Mouse (Mus musculus): Measurements from ENCODE around the gene Nkx6-2. TPM values are rescaled to one million over a fixed set of nuclear protein-coding genes. Genes with fewer than 3 reads are reported as not detected.

Nkx6-2 gene
- total RNA-seq, 2 experiments from 2014 or later: 1.5 to 4.7 TPM

DNA sequence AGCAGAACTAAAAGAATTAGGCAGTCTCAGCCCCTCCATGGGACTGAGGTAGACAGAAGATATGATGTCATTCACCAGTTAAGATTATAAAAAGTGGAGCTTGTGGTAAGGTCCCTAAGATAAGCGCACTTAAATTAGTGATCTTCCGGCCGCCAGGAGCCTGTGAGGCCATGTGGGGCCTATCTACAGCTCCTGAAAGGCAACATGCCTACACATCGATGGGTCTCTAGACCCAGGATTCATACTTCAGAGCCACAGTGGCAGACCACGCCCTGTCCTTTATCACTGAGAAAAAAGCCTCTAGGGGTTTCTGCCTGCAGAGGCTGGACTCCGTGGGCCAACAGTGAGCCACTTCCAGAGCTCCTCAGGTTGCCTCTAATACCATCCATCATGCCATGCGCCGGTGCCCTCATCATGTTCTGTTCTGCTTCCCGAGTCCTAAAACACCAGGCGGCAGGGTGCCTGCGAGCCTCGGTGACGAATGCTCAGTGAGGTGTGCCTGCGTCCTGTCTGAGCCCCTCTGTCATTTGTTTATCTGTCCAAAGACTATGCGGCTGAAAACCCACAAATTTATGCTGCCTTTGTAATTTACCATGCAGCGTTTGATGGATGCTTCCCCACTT is 6.4 kb downstream of the Nkx6-2 start:
- DNase-seq (ENCODE audit: low spot score in 2 of 2): no peak
- intact Hi-C loops (cut with DNase I): no loop called here

DNA sequence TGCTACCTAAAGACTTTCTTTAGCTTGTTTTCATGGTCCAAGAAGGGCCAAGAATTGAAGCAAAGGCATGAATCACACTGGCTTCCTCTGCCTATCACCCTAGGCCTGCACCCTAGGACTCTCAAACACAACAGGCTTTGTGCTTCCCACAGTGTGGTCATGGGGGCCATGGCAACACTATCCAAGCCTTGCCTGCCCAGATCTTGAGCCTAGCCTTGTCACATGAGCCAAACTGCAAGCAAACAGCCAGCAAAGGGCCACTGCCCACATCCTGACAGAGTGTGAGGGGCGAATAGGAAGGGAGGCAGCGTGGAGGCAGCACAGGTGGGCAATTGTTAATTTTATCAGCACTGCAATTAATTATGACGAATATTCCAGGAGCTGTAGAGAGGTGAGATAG is 9.9 kb downstream of the Nkx6-2 start:
- intact Hi-C loops (cut with DNase I): no loop called here
- DNase-seq (ENCODE audit: low spot score in 2 of 2): no peak

DNA sequence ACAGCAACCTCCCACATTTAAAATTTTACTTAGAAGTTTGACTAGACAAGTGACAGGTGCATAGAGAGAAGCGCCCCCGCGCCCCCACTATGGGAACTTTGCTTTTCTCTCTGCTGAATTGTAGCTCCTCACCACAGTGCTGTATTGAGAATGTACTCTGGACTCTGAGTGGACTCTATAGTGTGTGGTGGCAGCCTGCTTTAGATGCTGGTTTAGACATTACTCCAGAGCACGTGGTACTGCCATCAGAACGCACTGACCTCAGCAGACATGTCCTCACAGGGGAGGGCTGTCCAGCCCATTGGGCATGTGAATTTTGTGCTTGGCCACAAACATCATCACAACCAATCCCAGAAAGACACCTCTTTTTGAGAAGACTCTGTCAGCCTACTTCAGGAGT is 11.8 kb downstream of the Nkx6-2 start:
- DNase-seq (ENCODE audit: low spot score in 2 of 2): no peak
- intact Hi-C loops (cut with DNase I): no loop called here

DNA sequence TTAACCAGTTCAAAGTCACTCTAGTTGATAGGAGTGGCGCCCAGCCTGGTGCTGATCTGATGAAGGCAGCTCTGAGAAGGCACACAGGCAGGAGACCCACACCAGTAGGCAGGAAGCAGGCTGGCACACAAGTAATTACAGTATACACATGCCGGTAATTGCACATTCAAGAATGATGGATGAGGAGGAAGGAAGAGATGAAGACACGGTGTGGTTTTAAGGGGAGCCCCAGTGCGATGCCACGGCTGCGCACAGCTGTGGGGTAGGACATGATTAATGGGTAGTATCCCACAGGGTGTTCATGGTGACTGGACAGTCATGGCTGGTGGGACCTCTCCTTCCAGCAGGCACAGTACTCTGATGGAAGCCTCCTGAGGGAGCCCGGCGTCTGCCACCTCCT is 16.1 kb downstream of the Nkx6-2 start:
- intact Hi-C loops (cut with DNase I): no loop called here
- DNase-seq (ENCODE audit: low spot score in 2 of 2): no peak

DNA sequence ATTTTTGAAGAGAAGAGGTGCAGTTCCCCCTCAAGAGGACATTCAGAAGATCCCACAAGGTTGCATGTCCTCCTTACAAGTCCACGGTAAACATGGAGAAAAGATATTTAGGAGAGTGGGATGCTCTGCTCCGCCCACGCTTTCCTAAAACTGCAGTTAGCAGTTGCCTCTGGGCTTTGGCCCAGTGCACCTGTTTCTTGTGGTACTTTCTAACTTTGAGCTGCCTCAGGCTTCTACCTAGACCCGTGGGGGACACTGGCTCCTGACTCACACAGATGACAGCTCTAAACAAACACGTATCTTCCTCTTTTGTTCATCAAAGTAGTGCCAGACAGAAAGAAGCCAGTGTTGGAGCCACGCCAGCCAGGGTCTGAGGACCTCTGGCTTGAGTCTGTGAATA is 16.6 kb downstream of the Nkx6-2 start:
- DNase-seq (ENCODE audit: low spot score in 2 of 2): no peak
- intact Hi-C loops (cut with DNase I): no loop called here

DNA sequence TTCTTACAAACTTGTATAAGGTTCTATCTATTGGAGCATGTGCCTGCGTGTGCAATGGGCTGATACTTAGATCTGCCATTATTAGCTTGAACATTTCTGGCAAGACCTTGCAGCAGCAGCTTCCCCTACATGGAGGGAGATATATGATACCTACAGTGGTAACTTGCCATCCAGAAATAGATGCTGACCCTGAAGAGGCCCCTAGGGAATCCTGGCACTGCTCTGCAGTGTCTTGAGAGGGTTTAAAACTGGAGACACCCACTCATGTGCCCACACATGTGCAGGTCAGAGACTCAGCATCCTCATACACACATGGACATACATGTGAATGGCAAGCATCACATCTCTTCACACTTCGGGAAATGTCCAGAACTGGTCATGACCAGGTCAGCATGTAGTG is 18.4 kb downstream of the Nkx6-2 start:
- no peak for DNase-seq (ENCODE audit: low spot score in 2 of 2)
- intact Hi-C loops (cut with DNase I): no loop called here

DNA sequence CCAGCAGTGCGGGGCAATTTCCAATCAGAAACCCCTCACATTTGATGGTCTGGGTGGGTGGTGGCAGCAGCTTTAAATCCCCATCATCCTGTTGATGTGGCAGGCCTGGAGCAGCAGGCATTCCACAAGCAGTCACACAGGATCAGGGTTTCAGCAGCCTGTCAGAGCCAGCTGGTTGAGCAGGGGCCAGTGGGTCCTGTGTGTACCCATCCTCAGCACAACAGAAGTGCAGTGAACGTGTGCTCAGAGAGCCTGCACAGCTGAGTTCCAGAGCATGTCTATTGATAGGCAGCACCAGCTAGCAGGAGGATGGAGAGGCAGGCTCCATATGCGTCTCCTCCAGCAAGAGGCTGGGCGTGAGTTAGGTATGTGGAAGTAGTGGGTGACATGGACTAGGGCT is 19.2 kb downstream of the Nkx6-2 start:
- intact Hi-C loops (cut with DNase I): no loop called here
- no peak for DNase-seq (ENCODE audit: low spot score in 2 of 2)

DNA sequence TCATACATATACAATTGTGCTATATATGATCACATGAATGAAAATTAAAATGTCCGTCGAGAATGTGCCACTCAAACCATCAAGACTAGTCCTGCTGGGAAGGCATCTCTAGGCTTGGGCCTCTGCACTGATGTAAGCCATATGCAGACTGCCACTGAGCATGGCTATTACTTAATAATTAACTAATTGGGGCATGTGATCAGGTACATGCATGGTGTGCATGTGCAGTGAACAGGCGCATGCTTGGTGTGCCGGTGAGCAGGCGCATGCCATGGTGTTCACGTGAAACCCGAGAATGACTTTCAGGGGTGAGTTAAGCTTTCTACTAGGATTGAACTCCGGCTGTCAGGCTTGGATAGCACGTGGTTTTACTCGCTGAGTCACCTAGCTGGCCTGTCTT is 22.9 kb downstream of the Nkx6-2 start:
- DNase-seq (ENCODE audit: low spot score in 2 of 2): no peak
- intact Hi-C loops (cut with DNase I): no loop called here

DNA sequence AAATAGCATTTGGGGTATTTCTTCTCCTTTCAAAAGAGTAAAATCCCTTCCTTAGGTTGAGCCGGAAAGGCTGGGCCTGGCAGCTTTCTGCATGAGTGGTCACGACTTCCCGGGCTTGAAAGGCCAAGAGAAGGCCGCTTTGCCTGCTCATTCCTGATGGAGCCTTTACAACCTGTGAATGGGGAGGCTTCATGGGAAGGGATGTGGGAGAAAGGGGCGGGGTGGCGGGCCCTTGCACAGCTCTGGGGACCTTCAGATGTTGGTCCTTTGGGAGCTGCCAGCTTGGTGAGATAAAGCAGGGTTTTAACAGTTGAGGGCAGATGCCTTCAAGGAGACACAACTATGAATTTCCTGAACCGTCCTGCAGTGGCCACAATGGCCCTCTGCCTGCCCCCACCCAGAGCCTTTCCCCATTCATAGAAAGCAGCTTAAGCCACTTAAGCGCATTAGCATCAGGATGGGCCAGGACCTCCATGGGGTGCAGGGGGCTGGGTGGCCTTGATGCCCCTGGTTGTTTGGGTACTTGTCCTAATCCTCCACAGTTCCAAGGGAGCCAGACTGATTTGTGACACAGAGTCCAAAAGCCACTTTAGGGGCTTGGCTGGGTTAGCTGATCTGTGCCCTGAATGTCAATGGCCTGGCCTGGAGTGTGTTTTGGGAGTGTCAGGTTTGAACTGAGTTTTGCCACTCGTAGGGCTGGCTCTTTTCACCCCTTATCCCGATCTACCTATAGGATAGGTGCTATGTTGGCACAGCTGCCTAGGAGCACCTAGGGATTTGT is 25.7 kb downstream of the Nkx6-2 start:
- intact Hi-C loops (cut with DNase I): no loop called here
- no peak for DNase-seq (ENCODE audit: low spot score in 2 of 2)

DNA sequence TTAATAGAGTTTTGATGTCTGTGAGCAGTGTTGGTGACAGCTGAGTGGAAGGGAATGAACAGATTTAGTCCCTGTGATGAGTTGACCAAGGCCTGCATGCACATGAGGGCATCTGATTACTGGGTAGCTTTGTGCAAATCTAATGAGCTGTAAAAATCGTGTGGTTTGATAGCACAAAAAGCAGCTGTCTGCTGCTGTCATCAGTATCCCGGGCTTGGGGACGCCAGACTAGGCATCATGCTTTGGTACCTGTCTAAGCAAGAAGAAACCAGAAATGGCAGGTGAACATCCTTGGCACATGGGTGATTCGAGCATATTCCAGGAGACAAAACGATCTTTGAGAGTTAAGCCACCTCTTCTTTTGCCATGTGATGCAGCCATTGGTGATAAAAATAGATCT is 26.3 kb downstream of the Nkx6-2 start:
- no peak for DNase-seq (ENCODE audit: low spot score in 2 of 2)
- intact Hi-C loops (cut with DNase I): no loop called here

DNA sequence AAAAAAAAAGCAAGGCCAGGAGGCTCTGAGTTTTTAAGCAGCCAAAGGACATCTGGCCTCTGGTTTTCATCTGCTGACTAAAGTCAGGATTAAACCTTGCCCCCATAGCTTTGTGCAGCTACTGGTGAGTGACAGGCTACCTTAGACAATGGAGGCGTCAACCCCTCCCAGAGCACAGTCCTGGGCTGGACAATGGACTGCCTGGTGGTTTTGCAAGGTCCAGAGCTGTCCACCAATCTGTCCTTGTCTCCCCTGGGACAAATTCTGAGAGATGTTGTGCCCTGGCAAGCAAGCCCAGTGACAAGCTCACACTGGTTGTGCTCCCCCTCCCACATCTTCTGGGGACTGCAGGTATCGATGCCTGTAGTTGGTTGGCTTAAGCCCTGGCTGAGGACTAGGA is 31.1 kb downstream of the Nkx6-2 start:
- DNase-seq (ENCODE audit: low spot score in 2 of 2): no peak
- intact Hi-C loops (cut with DNase I): no loop called here

DNA sequence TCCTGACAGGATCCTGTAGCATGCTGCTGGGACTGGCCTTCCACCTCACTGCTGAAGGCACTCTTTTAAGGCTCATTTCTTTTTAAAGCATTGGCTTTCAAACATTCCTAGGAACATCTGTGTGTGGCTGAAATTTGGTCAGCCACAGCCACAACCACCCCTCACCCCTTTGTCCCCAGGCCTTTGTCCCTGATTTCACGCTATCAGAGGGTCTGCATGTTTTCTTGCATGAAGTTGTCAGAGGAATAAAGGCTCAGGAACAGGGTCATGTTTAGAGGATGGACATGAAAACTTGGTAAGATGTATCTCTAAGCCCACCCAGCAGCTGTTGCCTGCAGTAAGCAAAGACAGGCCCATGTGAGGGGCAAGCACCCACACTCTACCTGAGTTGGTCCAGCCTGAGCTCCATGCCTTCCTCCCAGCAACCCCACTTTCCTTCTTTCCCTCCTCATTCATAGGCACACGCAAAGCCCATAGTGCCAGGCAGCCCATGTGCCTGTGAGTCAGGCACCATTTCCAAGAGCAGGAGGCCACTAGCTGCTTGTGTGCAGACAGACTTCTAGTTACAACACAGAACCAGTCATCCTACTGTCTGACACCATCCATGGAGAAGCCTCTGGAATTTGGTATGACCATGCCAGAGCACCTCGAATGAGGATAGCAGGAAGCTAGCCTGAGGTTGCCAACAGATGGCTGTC is 32.4 kb downstream of the Nkx6-2 start:
- DNase-seq (ENCODE audit: low spot score in 2 of 2): no peak
- intact Hi-C loops (cut with DNase I): no loop called here

DNA sequence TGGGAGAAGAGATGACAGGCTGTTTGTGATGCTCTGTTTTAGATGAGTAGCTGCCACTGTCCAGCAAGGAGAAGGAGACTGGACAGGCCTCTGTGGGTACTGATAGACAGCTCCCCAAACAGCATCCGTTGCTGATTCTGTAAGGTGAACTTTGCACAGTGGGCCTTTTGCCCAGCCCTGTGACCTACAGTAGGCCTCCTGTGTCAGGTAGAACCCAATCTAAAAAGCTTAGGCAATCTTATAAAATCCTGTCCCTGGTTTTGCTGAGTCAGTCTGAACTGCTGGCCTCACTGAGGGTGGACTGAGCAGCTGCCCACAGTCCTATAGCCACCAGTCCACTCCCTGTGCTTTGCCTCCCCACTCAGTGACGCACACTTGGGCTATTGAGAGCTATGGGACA is 35.3 kb downstream of the Nkx6-2 start:
- intact Hi-C loops (cut with DNase I): no loop called here
- DNase-seq (ENCODE audit: low spot score in 2 of 2): no peak

DNA sequence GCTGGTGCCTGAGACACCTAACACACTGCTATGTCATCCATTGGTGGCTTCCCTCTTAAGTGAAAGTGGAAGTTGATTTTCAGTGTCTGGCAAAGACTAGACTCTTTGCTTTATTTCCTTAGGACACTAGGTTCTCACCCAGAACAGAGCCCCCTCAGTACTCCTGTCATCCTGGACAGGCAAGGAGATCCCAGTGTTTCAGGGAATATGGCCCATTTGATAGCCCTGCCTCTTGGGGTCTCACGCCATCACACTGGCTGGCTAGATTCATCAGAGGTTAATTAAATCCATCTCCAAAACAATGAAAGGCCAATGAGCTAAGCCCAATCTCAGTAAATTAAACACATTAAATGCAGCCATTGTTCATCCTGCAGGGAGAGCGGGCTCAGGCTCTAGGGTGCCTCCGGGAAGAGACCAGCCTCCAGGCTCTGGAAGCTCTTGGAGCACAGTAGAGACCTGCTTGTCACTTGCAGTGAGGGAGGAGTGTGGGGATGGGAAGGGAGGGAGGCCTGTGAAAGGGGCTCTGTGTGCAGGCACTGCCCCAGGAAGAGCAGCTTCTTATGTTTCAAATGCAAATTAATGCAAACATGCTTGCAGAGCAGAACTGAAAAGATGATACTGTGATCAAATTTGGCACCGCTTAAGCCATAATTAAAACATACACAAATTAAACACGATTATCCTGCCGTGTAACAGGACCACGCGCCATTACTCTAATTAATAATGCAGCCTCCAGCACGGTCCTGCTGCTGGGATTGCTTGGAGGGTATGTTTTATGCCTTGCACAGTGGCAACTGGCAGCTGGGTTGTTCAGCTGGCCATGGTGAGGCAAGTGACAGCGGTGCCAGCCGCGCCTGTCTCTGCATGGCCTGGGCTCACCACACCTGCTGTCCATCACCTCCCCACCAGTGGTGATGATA is 37.6 kb downstream of the Nkx6-2 start:
- intact Hi-C loops (cut with DNase I): no loop called here
- DNase-seq (ENCODE audit: low spot score in 2 of 2): peak; percentile 28 to 36

DNA sequence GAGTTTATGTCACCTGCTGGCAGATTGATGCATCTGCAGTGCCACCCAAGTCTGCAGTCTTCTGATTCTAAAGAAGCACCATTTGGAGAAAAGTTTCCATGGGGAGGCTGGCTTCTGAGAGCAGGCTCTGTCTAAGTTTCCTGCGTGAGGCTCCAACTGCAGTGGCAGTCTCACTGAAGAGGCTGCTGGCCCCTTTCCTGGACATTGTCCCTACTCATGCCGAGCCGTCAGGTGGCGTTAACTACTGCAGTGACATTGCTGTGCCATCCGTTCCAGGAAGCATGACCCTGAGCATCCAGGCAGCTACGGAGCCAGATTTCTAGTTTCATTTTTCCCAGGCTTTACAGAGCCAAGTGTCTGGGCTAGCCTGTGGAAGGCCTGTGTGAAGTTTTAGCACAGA is 41.2 kb downstream of the Nkx6-2 start:
- intact Hi-C loops (cut with DNase I): no loop called here
- no peak for DNase-seq (ENCODE audit: low spot score in 2 of 2)

DNA sequence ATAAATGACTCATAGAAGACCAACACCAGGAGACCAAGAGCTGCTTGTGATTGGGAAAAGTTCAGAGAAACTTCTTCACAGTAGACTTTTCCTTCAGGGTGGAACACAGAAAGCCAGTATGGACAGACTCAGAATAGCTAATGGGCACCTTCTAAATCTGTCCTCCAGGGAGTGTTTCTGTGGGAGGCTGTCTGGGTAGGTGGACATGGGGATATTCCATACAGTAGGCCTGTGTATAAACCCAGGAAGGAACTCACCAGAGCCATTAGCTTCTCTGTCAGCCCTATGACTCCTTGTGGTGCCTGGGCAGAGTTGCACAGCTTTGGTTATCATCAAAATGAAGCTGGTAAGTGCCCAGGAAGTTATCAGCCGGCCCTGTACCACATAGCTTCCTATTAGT is 42.0 kb downstream of the Nkx6-2 start:
- DNase-seq (ENCODE audit: low spot score in 2 of 2): no peak
- intact Hi-C loops (cut with DNase I): no loop called here

DNA sequence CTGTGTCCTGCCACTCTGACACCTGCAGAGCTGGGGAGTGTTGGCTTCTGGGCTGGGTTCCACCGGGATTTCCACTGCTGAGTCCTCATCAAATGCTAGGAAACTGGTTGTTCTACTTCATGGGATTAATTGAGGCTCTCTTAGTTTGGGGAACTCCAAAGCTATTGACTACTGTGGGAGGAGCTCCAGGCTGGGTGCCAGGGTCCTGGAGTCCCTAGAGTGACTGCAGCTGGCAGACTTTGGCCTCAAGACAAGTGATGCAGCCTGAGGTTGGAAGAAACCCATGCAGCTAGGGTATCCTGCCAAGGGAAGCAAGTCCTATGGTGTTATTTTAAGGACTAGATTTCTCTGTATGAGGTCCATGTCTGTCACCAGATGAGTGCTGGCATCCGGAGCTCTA is 44.1 kb downstream of the Nkx6-2 start:
- intact Hi-C loops (cut with DNase I): no loop called here
- peak; percentile 62 to 67 for DNase-seq (ENCODE audit: low spot score in 2 of 2)

DNA sequence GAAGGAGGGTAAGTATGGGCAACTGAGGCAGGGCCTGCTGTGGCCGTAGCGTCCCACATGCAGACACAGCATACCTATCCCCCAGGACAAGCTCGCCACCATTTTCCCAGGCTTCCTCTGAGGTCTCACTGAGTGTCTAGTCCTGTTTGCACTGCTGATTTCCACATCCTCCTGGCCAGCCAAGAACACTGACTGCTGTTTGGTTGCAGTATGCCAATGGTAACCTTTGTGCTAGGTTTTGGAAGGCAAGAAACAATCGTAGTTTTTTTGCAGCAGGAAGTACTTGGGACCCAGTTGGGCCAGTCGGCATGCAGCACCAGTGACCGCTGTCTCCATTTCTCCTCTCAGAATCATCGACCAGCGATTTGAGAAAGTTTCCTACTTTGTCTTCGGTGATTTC is 44.8 kb downstream of the Nkx6-2 start:
- intact Hi-C loops (cut with DNase I): no loop called here
- DNase-seq (ENCODE audit: low spot score in 2 of 2): no peak

DNA sequence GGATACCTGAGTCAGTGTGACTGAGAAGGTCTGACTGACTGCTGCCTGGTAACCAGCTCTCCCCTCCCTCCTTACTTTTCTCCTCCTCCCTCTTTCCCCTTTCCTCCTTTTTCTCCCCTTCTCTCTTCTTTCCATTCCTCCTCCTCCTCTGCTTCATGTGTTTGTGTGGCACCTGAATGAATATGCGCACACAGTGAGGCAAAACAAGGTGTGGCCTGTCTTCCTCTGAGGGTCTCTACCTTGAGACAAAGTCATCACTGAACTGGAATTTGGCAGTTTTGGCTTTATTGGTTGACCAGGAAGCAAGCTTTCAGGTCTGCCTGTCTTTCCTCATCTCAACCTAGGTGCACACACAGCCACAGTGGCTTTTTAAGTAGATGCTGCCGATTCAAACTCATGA is 45.8 kb downstream of the Nkx6-2 start:
- no peak for DNase-seq (ENCODE audit: low spot score in 2 of 2)
- intact Hi-C loops (cut with DNase I): no loop called here

DNA sequence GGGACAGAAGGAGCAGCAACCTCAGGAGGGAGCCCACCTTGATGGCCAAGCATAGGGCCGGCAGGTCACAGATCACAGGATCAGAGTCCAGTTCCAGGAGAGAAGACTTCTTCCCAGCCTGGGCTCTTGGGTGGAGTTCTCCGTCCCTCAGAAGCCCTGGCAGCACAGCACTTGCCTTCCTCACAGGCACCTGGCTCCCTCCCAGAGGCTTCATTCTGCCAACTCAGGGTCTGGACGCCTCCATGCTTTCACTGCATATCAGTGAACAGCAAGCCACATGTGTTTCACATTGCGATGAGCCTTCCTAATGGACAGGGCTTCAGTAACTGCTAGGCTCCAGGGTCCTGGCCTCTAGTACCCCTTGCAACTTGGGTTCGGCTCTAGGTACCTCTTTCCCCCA is 46.3 kb downstream of the Nkx6-2 start:
- intact Hi-C loops (cut with DNase I): no loop called here
- no peak for DNase-seq (ENCODE audit: low spot score in 2 of 2)
